Mouse (Mus musculus): ENCODE measurements at regions not wholly inside any gene's neighbourhood (a gene's known extent, or its start where the extent isn't known, plus 50 kb on each side); places are given as distances from the start of the nearest gene placed in this dataset.

- no peak for DNase-seq (ENCODE audit: extremely low spot score, low read depth, low spot score)
Measured at GRCm38 (mm10) chr9:46476516-46476915, 156.7 kb upstream of the 4931429L15Rik start.

GRCm38 (mm10) chr9:46473681-46474080 lies 153.9 kb upstream of the 4931429L15Rik start:
- no peak for DNase-seq (ENCODE audit: extremely low spot score, low read depth, low spot score)

- no peak for DNase-seq (ENCODE audit: extremely low spot score, low read depth, low spot score)
Measured at GRCm38 (mm10) chr9:46469521-46469920, 149.7 kb upstream of the 4931429L15Rik start.

- no peak for DNase-seq (ENCODE audit: extremely low spot score, low read depth, low spot score)
Measured at GRCm38 (mm10) chr9:46468306-46468705, 148.5 kb upstream of the 4931429L15Rik start.

DNA sequence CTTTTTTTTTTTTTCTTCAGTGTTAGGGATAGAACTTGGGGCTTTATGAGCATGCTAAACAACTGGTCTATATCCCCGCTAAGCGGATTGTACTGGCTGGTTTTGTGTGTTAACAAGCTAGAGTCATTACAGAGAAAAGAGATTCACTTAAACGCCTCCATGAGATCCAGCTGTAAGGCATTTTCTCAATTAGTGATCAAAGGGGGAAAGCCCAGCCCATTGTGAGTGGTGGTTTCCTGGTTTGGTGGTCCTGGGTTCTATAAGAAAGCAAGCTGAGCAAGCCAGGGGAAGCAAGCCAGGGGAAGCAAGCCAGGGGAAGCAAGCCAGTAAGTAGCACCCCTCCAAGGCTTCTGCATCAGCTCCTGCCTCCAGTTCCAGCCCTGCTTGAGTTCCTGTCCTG lies 147.9 kb upstream of the 4931429L15Rik start:
- DNase-seq (ENCODE audit: extremely low spot score, low read depth, low spot score), result no peak

DNA sequence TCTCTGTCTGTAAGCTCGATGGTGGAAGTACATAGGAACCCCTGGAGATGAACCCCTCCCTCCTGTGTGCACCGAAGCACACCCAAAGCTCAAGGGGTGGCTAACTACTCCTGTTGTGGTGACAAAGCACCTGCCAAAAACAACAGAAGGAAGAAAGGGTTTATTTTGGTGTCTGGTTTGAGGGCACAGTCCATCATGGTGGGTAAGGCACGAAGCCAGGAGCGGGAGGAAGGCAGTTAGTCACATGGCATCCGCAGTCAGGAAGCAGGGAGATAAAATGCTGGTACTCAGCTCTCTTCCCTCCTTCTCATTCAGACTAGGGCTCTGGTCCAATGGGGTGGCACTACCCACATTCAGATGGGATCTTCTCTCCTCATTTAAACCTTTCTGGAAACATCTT lies 142.9 kb upstream of the 4931429L15Rik start:
- DNase-seq (ENCODE audit: extremely low spot score, low read depth, low spot score), result no peak

- no peak for DNase-seq (ENCODE audit: extremely low spot score, low read depth, low spot score)
Measured at GRCm38 (mm10) chr9:46457945-46458344, 138.2 kb upstream of the 4931429L15Rik start.

DNA sequence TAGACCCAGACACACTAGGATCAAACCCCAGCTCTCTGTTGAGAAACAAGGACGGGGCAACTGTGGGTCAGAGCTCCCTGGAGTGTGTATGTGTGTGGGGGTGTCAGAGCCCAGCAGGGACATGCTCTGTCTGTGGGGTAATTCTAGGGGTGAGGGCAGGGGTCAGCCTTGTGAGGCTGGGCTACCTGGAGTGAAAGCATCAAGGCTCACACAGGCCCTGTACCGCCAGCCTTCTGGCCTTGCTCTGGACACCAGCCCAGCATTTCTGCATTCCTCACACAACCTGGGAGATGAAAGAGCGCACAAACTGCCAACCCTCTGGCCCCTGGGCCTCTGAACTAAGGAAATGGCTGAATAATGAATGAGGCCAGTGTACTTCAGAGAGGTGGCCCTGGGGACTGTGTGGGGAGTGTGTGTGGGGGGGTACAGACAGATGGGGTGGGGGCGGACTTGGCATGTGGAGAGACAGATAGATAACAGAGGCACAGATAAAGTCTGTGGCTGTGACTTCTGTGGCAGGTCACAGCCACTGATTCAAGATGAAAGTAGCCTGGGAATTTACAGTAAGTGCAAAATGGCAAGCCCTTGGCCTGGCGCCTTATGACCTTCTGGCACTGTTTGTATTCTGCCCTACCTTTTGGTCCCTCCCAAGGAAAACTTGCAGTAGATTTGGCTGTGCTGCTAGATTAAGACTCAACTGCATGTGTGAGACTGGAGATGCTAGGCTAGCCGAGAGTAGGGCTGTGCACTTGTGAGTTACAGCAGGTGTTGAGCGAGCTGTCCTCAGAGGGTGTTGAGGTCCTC lies 135.2 kb upstream of the 4931429L15Rik start:
- no peak for DNase-seq (ENCODE audit: extremely low spot score, low read depth, low spot score)

- no peak for DNase-seq (ENCODE audit: extremely low spot score, low read depth, low spot score)
Measured at GRCm38 (mm10) chr9:46443191-46444095, 123.7 kb upstream of the 4931429L15Rik start.

- no peak for DNase-seq (ENCODE audit: extremely low spot score, low read depth, low spot score)
Measured at GRCm38 (mm10) chr9:46442739-46443181, 123.0 kb upstream of the 4931429L15Rik start.

- DNase-seq (ENCODE audit: extremely low spot score, low read depth, low spot score), result no peak
Measured at GRCm38 (mm10) chr9:46440226-46440625, 120.4 kb upstream of the 4931429L15Rik start.

DNA sequence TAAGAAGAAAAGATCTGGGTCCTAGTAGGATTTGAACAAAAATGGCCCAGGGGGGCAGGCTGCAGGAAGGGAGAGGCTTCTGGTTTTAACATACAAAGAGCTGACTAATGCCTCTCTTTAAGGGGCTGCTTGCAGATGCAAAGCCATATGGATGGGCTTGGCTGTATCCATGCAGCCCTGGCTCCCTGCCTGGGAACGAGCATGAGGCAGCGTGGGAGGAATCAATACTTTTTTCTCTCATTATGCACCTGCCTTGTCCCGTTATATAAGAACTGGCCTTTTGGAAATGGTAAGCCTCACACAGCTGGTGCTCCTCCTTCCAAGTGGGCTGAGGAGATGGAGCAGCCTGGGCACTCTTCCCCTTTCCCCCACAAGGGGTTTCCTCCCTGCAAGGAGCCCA lies 114.9 kb upstream of the 4931429L15Rik start:
- no peak for DNase-seq (ENCODE audit: extremely low spot score, low read depth, low spot score)

DNA sequence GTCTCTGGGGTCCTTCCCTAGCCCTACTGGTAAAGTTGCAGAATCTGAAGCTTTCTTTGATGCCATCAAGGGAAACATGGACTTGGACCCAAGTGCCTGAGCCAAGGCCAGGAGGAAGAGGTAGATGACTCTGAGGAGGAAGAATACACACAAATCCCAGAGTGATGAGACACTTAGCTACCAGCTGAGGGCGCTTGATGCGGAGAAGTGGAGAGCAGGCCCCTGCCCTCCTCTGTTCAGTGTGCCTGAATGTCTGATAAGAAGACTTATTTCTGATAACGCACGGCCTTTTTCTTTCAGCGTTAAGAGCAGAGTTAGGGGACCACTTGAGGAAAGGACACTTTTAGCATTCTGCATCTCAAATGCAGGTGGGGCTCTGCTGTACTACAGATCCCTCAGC lies 113.9 kb upstream of the 4931429L15Rik start:
- DNase-seq (ENCODE audit: extremely low spot score, low read depth, low spot score), result no peak

DNA sequence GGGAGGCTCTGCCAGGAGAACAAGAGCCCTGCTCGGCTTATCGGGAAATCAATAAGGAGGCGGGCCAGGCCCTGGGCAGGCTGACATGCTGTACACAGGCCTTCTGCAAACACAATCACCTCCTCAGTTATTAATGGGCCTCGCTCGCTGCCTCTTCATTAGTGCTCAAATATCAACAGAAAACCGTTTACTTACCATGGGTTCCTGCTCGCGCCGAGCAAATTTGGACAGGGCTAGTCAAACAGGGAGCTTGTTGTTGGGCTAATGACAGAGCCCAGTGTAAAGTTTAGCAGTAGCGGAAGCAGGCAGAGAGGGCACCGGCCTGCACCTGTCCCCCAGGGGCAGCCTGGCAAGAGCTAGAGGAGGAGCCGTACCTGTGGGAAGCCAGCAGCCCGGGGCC lies 111.3 kb upstream of the 4931429L15Rik start:
- DNase-seq (ENCODE audit: extremely low spot score, low read depth, low spot score), result no peak

GRCm38 (mm10) chr9:46423184-46423967 lies 103.6 kb upstream of the 4931429L15Rik start:
- DNase-seq (ENCODE audit: extremely low spot score, low read depth, low spot score), result no peak

DNA sequence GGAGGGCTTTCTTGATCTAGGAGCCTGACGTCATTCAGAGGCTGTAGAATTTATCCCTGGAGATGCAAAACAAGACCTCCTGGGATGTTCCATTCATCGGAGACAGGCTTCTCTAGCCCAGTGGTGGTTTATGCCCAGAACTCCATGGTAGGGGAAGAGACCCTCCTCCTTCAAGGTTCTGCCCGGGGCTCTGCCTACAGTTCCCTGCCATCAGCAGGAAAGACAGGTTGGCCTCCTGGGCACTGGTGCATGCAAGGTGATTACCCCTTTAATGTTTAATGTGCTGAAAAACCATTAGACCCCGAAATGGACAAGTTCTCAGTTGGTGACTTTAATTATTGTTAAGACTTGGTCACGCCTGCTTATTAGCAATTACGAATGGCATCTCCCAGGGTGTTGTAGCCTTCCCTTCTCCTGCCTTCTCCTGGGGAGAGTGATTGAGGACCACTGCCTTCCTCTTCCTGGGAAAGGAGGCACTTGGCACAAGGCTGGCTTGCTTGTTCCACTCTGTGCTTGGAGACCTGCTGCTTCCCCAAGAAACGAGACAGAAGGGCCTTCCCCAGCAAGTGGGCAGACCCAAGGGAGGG lies 102.0 kb upstream of the 4931429L15Rik start:
- no peak for DNase-seq (ENCODE audit: extremely low spot score, low read depth, low spot score)

DNA sequence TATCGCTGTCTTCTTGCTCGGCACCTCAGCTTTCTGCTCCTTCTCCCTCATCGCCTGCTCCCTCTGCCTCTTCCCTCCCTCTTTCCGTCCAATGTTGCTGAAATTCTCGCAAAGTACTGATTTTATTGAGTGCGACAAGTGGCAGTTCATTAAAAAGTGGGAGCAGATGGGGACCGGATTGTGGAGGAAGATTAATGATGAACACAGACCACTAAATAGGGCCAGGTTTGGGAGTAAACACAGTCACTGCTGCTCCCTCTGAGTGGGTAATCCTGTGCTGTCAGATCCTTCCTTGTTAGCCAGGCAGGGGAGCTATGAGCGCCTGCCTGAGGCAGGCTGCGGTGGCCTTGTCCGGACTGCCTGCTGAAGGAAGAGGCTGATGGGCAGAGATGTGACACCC lies 91.9 kb upstream of the 4931429L15Rik start:
- DNase-seq (ENCODE audit: extremely low spot score, low read depth, low spot score), result no peak

- no peak for DNase-seq (ENCODE audit: extremely low spot score, low read depth, low spot score)
Measured at GRCm38 (mm10) chr9:46408776-46409175, 89.0 kb upstream of the 4931429L15Rik start.

DNA sequence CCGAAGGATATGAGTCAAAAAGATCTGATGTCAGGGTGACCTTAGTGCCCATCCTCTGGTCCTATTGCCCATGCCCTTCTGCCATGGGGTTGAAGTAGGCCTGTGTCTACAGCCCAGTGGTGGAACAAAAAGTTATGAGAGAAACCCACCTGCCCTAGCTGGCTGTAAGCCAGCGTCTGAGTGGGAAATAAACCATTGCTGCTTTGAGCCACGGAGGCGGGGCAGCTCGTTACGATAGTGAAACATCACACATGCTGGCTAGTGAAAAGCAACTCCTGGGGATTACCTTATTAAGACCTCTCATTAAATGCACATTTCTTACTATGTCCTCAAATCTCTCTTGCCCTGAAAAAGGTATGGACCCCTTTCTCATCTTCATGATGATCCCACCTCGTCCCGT lies 86.8 kb upstream of the 4931429L15Rik start:
- DNase-seq (ENCODE audit: extremely low spot score, low read depth, low spot score), result no peak

DNA sequence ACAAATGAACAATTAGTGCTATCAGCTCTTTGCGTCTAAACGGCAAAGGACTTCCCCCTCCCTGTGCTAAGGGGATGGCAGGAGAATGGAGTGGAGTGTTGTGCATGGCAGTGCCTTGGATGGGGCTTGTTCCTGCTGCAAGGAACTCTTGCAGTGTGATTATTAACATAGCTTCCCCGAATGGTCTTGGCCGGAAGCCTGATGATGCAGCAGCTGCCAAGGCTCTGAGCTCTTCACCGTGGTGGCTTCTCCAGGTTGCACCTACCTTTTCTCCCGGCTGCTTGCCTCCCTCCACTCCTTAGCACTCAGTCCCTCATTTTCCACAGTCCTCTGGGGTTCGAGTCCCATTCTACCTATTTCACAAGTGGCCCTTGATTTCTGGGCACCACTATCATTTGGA lies 76.8 kb upstream of the 4931429L15Rik start:
- DNase-seq (ENCODE audit: extremely low spot score, low read depth, low spot score), result no peak
